Mouse (Mus musculus) hindbrain, embryonic 14.5 days (tissue): ENCODE results near the gene Cpped1. TPM values are rescaled to one million over a fixed set of nuclear protein-coding genes. Genes with fewer than 3 reads are reported as not detected.

Experiments used
- ATAC-seq: fragments of 200-750 bp; cut with Nextera tagmentation; 2 replicates; pipeline ENCODE4 v1.8.0; 2017; ENCODE audit warnings: moderate number of reproducible peaks, mild to moderate bottlenecking, moderate TSS enrichment, moderate library complexity; ENCODE audit not compliant: low FRiP score
- DNase-seq: peaks from one replicate; pipeline ENCODE4 v3.0.0-alpha.2; 2015; ENCODE audit warnings: low spot score
- H3K27ac ChIP-seq: fragments of 300-500 bp; sonication (generic); 2 replicates; pipeline ENCODE4 v1.5.1; 2014; ENCODE audit warnings: mild to moderate bottlenecking, moderate library complexity
- H3K27me3 ChIP-seq: fragments of 300-500 bp; sonication (generic); 2 replicates; pipeline ENCODE4 v1.6.1; 2014; ENCODE audit warnings: mild to moderate bottlenecking, low read length, mixed read lengths; ENCODE audit not compliant: control insufficient read depth, insufficient read depth
- H3K36me3 ChIP-seq: fragments of 300-500 bp; sonication (generic); replicated peaks from 2 replicates; pipeline ENCODE4 v1.6.1; 2014; ENCODE audit not compliant: control insufficient read depth, insufficient read depth
- H3K4me1 ChIP-seq: fragments of 300-500 bp; sonication (generic); replicated peaks from 2 replicates; pipeline ENCODE4 v1.6.1; 2014; ENCODE audit warnings: antibody characterized with exemption, low read length, mixed read lengths; ENCODE audit not compliant: control insufficient read depth, insufficient read depth
- H3K4me2 ChIP-seq: fragments of 300-500 bp; sonication (generic); replicated peaks from 2 replicates; pipeline ENCODE4 v1.6.1; 2014; ENCODE audit warnings: mild to moderate bottlenecking, moderate library complexity
- H3K4me3 ChIP-seq: fragments of 300-500 bp; sonication (generic); replicated peaks from 2 replicates; pipeline ENCODE4 v1.5.1; 2014; ENCODE audit warnings: mild to moderate bottlenecking, low read length
- H3K9ac ChIP-seq: fragments of 300-500 bp; sonication (generic); 2 replicates; pipeline ENCODE4 v1.6.1; 2014
- H3K9me3 ChIP-seq: fragments of 300-500 bp; sonication (generic); 2 replicates; pipeline ENCODE4 v1.6.1; 2016; ENCODE audit warnings: low read length; ENCODE audit not compliant: control insufficient read depth
- WGBS: fragments of 180-500 bp; shearing (Covaris S2); extraction: QIAGEN DNeasy Blood & Tissue Kit; methylation state at CpG from one replicate; pipeline ENCODE4 v1.1.7; 2014; 5-methylcytosine and 5-hydroxymethylcytosine counted together
- polyA plus RNA-seq: library from polyadenylated mRNA; unstranded; fragments of >200 nt; fragmentation: Nextera tagmentation; extraction: Ambion mirVana; gene quantifications from 2 replicates; pipeline ENCODE4 v1.2.1, GENCODE M21; 2014

The Cpped1 gene
- polyA plus RNA-seq, 1 experiment from 2014 or later: 17.3 TPM

- Histone ChIP-seq H3K4me1 (peaks cover 13% of the 10 kb centered on the region), H3K9ac (no peak overlapping the region), H3K27ac (no peak overlapping the region), H3K36me3 (no peaks in the 10 kb centered on the region), H3K27me3 (no peaks in the 10 kb centered on the region), H3K4me2 (no peak overlapping the region), H3K9me3 (no peaks in the 10 kb centered on the region), H3K4me3 (no peak overlapping the region)
- DNase-seq (no peak), ATAC-seq (no peak)
- 79% methylated on average over 7 of the region's 7 CpGs for WGBS
Observed at GRCm38 (mm10) chr16:11820791-11821190, 88.5 kb downstream of the Cpped1 start.

GRCm38 (mm10) chr16:11814935-11815650 is 94.2 kb downstream of the Cpped1 start:
- WGBS: 61% methylated on average over 10 of the region's 10 CpGs
- Histone ChIP-seq H3K27ac (no peak overlapping the region), H3K4me2 (no peak overlapping the region), H3K9me3 (no peaks in the 10 kb centered on the region), H3K9ac (no peak overlapping the region), H3K4me3 (no peak overlapping the region), H3K27me3 (no peaks in the 10 kb centered on the region), H3K36me3 (no peaks in the 10 kb centered on the region), H3K4me1 (0 out of 2 replicates have a peak, but pooled peaks cover 4% of the 10 kb centered on the region)
- DNase-seq (no peak), ATAC-seq (peak; percentile 73; the same call in 1 of the 2 replicates)

GRCm38 (mm10) chr16:11812119-11812518 is 97.1 kb downstream of the Cpped1 start:
- H3K36me3 ChIP-seq: no peaks in the 10 kb centered on the region
- no peak overlapping the region for H3K4me2 ChIP-seq
- 70% methylated on average over 8 of the region's 8 CpGs for WGBS
- H3K4me1 ChIP-seq: 0 out of 2 replicates have a peak, but pooled peaks cover 4% of the 10 kb centered on the region
- ATAC-seq: no peak
- H3K9ac ChIP-seq: no peak overlapping the region
- H3K9me3 ChIP-seq: no peaks in the 10 kb centered on the region
- DNase-seq: no peak
- no peak overlapping the region for H3K27ac ChIP-seq
- H3K27me3 ChIP-seq: no peaks in the 10 kb centered on the region
- H3K4me3 ChIP-seq: no peak overlapping the region

GRCm38 (mm10) chr16:11809615-11810014 is 99.6 kb downstream of the Cpped1 start:
- Histone ChIP-seq H3K4me1 (0 out of 2 replicates have a peak, but pooled peaks cover 1% of the 10 kb centered on the region), H3K27me3 (no peaks in the 10 kb centered on the region), H3K4me3 (no peak overlapping the region), H3K9me3 (no peaks in the 10 kb centered on the region), H3K36me3 (no peaks in the 10 kb centered on the region), H3K27ac (no peak overlapping the region), H3K9ac (no peak overlapping the region), H3K4me2 (no peak overlapping the region)
- WGBS: 50% methylated on average over 8 of the region's 8 CpGs
- DNase-seq (no peak), ATAC-seq (no peak)

GRCm38 (mm10) chr16:11801960-11802539 is 107.2 kb downstream of the Cpped1 start:
- Histone ChIP-seq H3K9me3 (no peaks in the 10 kb centered on the region), H3K27me3 (no peaks in the 10 kb centered on the region), H3K27ac (no peak overlapping the region), H3K4me3 (no peak overlapping the region), H3K4me2 (no peak overlapping the region), H3K9ac (no peak overlapping the region), H3K36me3 (no peaks in the 10 kb centered on the region), H3K4me1 (no peaks in the 10 kb centered on the region)
- no peak for ATAC-seq
- 86% methylated on average over 7 of the region's 7 CpGs for WGBS
- DNase-seq: no peak

- no peaks in the 10 kb centered on the region for H3K36me3 ChIP-seq
- H3K9ac ChIP-seq: no peak overlapping the region
- no peak overlapping the region for H3K4me2 ChIP-seq
- WGBS: 82% methylated on average over 7 of the region's 7 CpGs
- H3K4me3 ChIP-seq: no peak overlapping the region
- H3K27me3 ChIP-seq: no peaks in the 10 kb centered on the region
- no peak for DNase-seq
- no peaks in the 10 kb centered on the region for H3K9me3 ChIP-seq
- H3K27ac ChIP-seq: no peak overlapping the region
- no peaks in the 10 kb centered on the region for H3K4me1 ChIP-seq
- no peak for ATAC-seq
Observed at GRCm38 (mm10) chr16:11795758-11796460, 113.3 kb downstream of the Cpped1 start.

GRCm38 (mm10) chr16:11794628-11795027 is 114.6 kb downstream of the Cpped1 start:
- DNase-seq (no peak), ATAC-seq (no peak)
- Histone ChIP-seq H3K4me2 (no peak overlapping the region), H3K4me1 (no peaks in the 10 kb centered on the region), H3K27ac (no peak overlapping the region), H3K36me3 (no peaks in the 10 kb centered on the region), H3K4me3 (no peak overlapping the region), H3K27me3 (no peaks in the 10 kb centered on the region), H3K9ac (no peak overlapping the region), H3K9me3 (no peaks in the 10 kb centered on the region)
- WGBS: 35% methylated on average over 4 of the region's 4 CpGs

- no peak overlapping the region for H3K27ac ChIP-seq
- 22% methylated on average over 2 of the region's 2 CpGs for WGBS
- no peaks in the 10 kb centered on the region for H3K9me3 ChIP-seq
- H3K27me3 ChIP-seq: no peaks in the 10 kb centered on the region
- no peak overlapping the region for H3K4me2 ChIP-seq
- H3K4me3 ChIP-seq: no peak overlapping the region
- no peaks in the 10 kb centered on the region for H3K36me3 ChIP-seq
- no peaks in the 10 kb centered on the region for H3K4me1 ChIP-seq
- ATAC-seq (no peak), DNase-seq (no peak)
- H3K9ac ChIP-seq: no peak overlapping the region
Observed at GRCm38 (mm10) chr16:11793391-11793790, 115.9 kb downstream of the Cpped1 start.

GRCm38 (mm10) chr16:11790476-11790875 is 118.8 kb downstream of the Cpped1 start:
- Histone ChIP-seq H3K4me3 (no peak overlapping the region), H3K4me2 (no peak overlapping the region), H3K9me3 (no peaks in the 10 kb centered on the region), H3K27ac (no peak overlapping the region), H3K27me3 (no peaks in the 10 kb centered on the region), H3K4me1 (no peaks in the 10 kb centered on the region), H3K9ac (no peak overlapping the region), H3K36me3 (no peaks in the 10 kb centered on the region)
- no peak for ATAC-seq
- WGBS: 97% methylated on average over 3 of the region's 3 CpGs
- no peak for DNase-seq
